8 mouse cellular contexts compared by ENCODE assay signal in genomic region chr17:6432456-6432855, GRCm38 (mm10). TPM values are rescaled to one million over a fixed set of nuclear protein-coding genes. Genes with fewer than 3 reads are reported as not detected.
DNase-seq lines count a peak whose midpoint lies in the region; ATAC-seq and TF ChIP-seq lines count a peak whose summit lies in the region.
"Not testable (repeated sequence)": the region's sequence is repeated elsewhere in the genome, so short reads cannot be mapped to it uniquely, and the experiment has no call there.

No protein-coding gene starts in this region.

- not testable (repeated sequence) for TF ChIP-seq RAD21 in CH12.LX (IDR thresholded peaks at IDR 0.05; ENCODE audit: low read depth, low read length)

- not testable (repeated sequence) for TF ChIP-seq EP300 in CH12.LX (IDR thresholded peaks at IDR 0.05; ENCODE audit: low read length)

- not testable (repeated sequence) for H3K27me3 ChIP-seq in CH12.LX (replicated peaks); forebrain, postnatal 0 days (ENCODE audit: insufficient read depth, low read length); intestine, postnatal 0 days (replicated peaks; ENCODE audit: control insufficient read depth, insufficient read depth, low read length)

- TF ChIP-seq POLR2A in CH12.LX (IDR thresholded peaks at IDR 0.05; ENCODE audit: low read depth, low read length): not testable (repeated sequence)

- in situ Hi-C loops in CH12.LX (cut with MboI; ENCODE audit: low pct_ligation_motif_present, low pct_unique_long_range_greater_than_20kb, low sequenced_read_pairs): not testable (repeated sequence)

- H3K79me2 ChIP-seq in CH12.LX (replicated peaks; ENCODE audit: control insufficient read depth, extremely low read depth, insufficient read depth, poor library complexity, severe bottlenecking): peaks cover 10% of the 10 kb centered on the region

- H3K4me1 ChIP-seq in CH12.LX (ENCODE audit: control insufficient read depth in 1 of 2, insufficient read depth in 2 of 2): peaks cover 8 to 23% of the 10 kb centered on the region in 2 experiments; a peak in 3 of 4 replicates
- not testable (repeated sequence) for H3K4me1 ChIP-seq in forebrain, postnatal 0 days (ENCODE audit: insufficient read depth); intestine, postnatal 0 days (replicated peaks; ENCODE audit: control insufficient read depth, insufficient read depth, low read length)

- TF ChIP-seq CTCF in CH12.LX (conservative IDR thresholded peaks at IDR 0.05 in 1 of 2, IDR thresholded peaks at IDR 0.05 in 1 of 2; ENCODE audit: low read depth in 2 of 2, low read length in 2 of 2): 0 out of 4 replicates have a peak, but pooled peaks of 1 of the 2 experiments have one; percentile 20
- TF ChIP-seq CTCF in forebrain, postnatal 0 days (IDR thresholded peaks at IDR 0.05; ENCODE audit: low read depth): 0 out of 2 replicates have a peak, but pooled peaks have one; percentile 17
- TF ChIP-seq CTCF in intestine, postnatal 0 days (IDR thresholded peaks at IDR 0.05; ENCODE audit: low read depth): peak; percentile 39

- ATAC-seq in forebrain, postnatal 0 days; intestine, postnatal 0 days: not testable (repeated sequence)

- H3K4me3 ChIP-seq in CH12.LX (replicated peaks in 1 of 3; ENCODE audit: low read depth in 2 of 3, low read length in 2 of 3, poor library complexity in 1 of 3); forebrain, postnatal 0 days (ENCODE audit: low read depth, low read length); intestine, postnatal 0 days (ENCODE audit: low read depth, low read length): not testable (repeated sequence)

- DNase-seq in 3T3-L1 (ENCODE audit: low read depth, low spot score) (peak; percentile 53), CH12.LX (ENCODE audit: extremely low read depth) (peak; percentile 15)
- peak; percentile 49 for DNase-seq in T-cell, adult 2 months (ENCODE audit: low spot score)
- DNase-seq in forebrain, postnatal 0 days: peak; percentile 26
- peak; percentile 12 for DNase-seq in lung, postnatal 10 days
- peak; percentile 3 for DNase-seq in retina, embryonic 14.5 days (ENCODE audit: low spot score)
- DNase-seq in thymus, postnatal 4 days: peak; percentile 42

- 87% methylated on average over 3 of the region's 4 CpGs for WGBS in forebrain, postnatal 0 days
- 76% methylated on average over 3 of the region's 4 CpGs for WGBS in intestine, postnatal 0 days

- not testable (repeated sequence) for H3K4me2 ChIP-seq in CH12.LX (ENCODE audit: insufficient read depth, low read depth, poor library complexity, severe bottlenecking); forebrain, postnatal 0 days (ENCODE audit: low read depth); intestine, postnatal 0 days (replicated peaks; ENCODE audit: low read depth)

- H3K36me3 ChIP-seq in CH12.LX (replicated peaks in 1 of 2; ENCODE audit: control insufficient read depth in 1 of 2, insufficient read depth in 1 of 2, low read length in 1 of 2): peaks cover 1 to 20% of the 10 kb centered on the region in 2 experiments
- not testable (repeated sequence) for H3K36me3 ChIP-seq in forebrain, postnatal 0 days (ENCODE audit: insufficient read depth); intestine, postnatal 0 days (ENCODE audit: control insufficient read depth, insufficient read depth)

- H3K9me3 ChIP-seq in CH12.LX (replicated peaks; ENCODE audit: low read length); forebrain, postnatal 0 days (ENCODE audit: low read length); intestine, postnatal 0 days (ENCODE audit: control insufficient read depth): not testable (repeated sequence)

- H3K9ac ChIP-seq in CH12.LX (ENCODE audit: insufficient read depth, low read depth); forebrain, postnatal 0 days; intestine, postnatal 0 days (ENCODE audit: low read depth, low read length): not testable (repeated sequence)

- dilution Hi-C loops in CH12.LX (cut with MboI; ENCODE audit: extremely low pct_ligation_motif_present, extremely low pct_unique_long_range_greater_than_20kb, low sequenced_read_pairs): not testable (repeated sequence)

- not testable (repeated sequence) for H3K27ac ChIP-seq in CH12.LX (ENCODE audit: insufficient read depth, low read depth); forebrain, postnatal 0 days (ENCODE audit: low read depth, low read length); intestine, postnatal 0 days (ENCODE audit: low read depth, low read length)

TF ChIP-seq in CH12.LX, 34 proteins besides CTCF, POLR2A, EP300 and RAD21:
- peak; percentile 10; the same call in 1 of the 2 replicates for TF ChIP-seq SMC3 (IDR thresholded peaks at IDR 0.05; ENCODE audit: low read depth, low read length)

RNA-seq across cellular contexts. Expression of gene Dynlt1b, which starts 2.5 kb away (rescaled TPM):
- total RNA-seq in CH12.LX (2012; rRNA removed) (338 and 389 TPM in 2 replicates), CH12.LX (2014; rRNA removed) (542 and 607 TPM in 2 replicates)
- polyA plus RNA-seq in CH12.LX (2012; ENCODE audit: insufficient read length, low read depth): 287 and 371 TPM in 2 replicates
- total RNA-seq in forebrain, postnatal 0 days (2014; rRNA removed): 431 and 543 TPM in 2 replicates
- 1,167 and 1,337 TPM in 2 replicates for polyA plus RNA-seq in forebrain, postnatal 0 days (2015; fragmentation: Nextera tagmentation; extraction: Ambion mirVana)
- polyA plus RNA-seq in intestine, postnatal 0 days (2015; fragmentation: Nextera tagmentation; extraction: Ambion mirVana): 725 and 769 TPM in 2 replicates

Comparison
In these comparisons a context has a peak if more than half of its experiments do, and no peak if none do; other contexts are left out.
1. DNase-seq: peak in every context shown above with its lines; median percentile 53 in 3T3-L1; 49 in T-cell, adult 2 months; 42 in thymus, postnatal 4 days; 26 in forebrain, postnatal 0 days; 15 in CH12.LX; 12 in lung, postnatal 10 days; 3 in retina, embryonic 14.5 days.